Mouse (Mus musculus) urinary bladder, postnatal 25 days (tissue): Measurements from ENCODE around the gene Lyrm1.

ENCODE experiments used
- DNase-seq: peaks from one replicate; pipeline ENCODE4 v3.0.0; 2022; ENCODE audit warnings: low spot score

The Lyrm1 gene

DNA sequence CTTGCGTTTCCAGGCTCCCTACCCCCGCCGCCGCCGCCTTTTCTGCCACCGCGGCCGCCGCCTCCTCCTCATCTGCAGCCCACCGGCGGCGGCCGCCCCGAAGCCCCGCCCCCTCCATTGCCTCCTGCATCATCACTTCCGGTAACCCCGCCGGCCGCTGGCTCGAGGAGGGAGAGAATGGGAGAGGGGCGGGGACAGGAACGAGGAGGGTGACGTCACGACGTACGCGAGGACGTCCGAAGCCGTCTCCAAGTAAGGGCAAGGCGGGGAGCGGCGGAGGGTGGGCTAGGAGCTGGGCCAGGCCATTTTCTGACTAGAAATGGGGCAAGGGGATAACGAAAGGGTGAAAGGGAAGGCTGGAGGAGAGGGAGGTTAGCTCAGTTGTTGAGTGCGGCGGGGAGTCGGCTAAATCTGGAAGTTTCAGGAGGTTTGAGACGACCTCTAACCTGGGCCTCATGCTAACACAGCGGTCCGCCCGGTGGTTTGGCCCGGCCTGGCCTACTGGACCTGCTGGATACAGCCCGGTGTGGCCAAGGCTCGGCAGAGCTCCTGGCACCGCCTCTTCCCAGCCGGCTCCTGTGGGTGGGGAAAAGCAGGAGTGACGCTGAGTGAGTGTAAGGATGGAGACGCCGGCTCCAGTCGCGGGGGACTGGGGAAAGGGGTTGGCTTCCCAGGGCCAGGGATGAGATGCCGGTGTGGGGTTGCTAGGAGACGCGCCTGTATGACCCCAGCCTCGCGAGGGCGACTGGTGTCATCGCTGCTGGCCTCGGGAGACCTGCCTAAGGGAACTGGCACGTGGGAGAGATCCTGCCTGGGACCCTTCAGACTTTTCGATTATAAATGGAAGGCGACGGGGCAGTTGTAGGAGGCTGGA is at the start of gene Lyrm1, which contains the start of gene Dcun1d3:
Lyrm1 (plus strand) TSS at position 223 of the 874 bp plus-strand sequence.
Dcun1d3 (minus strand) TSS at position 660 of the 874 bp plus-strand sequence.
- peak; percentile 95 for DNase-seq

DNA sequence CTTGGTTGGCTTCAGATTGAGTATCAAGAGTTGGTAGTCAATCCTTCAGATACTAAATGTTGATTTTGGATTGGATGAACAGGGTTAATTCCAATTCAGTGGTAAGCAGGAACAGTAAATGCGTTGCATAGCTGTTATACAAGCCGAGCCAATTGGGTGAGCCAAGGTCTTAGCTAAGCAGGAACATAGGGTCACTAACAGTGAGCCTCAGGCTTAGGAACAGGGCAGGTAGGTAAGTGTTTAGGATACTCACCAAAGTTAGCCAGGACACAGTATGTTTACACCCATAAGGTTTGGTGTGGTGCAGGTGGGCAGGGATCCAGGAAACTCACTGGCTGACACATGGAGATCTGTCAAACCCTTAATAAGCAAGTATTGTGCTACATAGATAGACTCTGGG is 48.3 kb upstream of the Lyrm1 start:
- no peak for DNase-seq

DNA sequence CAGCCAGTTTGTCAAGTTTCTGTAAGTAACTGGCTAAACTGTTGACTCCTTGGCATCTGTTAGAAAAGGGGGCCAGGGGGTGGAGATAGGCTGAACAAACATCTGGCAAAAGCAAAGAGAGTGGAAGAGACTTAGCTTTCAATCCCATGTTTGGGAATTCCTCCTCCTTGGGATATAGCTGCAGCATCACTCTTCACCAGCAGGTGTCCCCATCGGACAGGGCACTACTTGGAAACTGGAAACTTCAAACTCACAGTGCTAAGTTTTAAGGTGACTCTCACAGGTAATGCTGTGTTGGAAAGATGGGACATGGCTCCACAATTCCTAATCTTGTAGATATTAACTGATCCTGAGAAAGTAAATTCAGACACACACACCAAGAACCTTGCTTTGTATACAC is 46.6 kb upstream of the Lyrm1 start:
- DNase-seq: peak; percentile 73

DNA sequence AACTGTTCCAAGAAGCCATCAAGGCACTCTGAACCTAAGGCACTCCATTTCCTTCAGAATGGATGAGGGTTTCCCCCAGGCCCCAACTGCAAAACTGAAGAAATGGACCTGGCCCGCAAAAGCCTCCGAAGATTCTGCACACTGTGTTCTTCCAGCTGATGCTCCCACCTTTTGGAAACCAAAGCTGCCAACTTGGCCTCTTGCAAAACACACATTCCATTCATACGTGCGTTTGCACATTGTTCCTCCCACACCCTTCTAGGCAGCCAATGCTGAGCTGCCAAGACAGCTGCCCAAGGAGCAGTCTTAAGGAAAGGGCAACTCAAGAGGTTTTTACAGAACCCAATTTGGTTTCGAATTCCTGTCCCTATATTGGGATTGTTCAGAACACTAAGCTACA is 44.9 kb upstream of the Lyrm1 start:
- peak; percentile 18 for DNase-seq

DNA sequence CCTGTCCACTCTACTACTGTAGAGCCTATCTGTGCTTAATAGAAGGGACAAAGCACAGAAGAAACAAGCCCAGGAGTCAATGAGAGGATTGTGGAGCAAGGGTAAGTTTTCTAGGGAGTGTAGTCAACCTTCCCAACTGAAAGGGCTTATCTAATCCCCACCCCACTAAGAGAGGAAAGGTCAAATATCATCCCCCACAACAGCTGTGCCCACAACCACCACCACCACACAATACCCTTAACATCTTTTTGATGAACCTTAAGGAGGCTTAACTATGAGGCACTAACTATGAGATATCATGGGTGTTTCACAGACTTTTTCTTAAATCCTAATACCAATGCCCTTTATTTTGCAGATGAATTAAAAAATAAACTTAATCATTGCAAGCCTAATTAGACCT is 43.2 kb upstream of the Lyrm1 start:
- no peak for DNase-seq

DNA sequence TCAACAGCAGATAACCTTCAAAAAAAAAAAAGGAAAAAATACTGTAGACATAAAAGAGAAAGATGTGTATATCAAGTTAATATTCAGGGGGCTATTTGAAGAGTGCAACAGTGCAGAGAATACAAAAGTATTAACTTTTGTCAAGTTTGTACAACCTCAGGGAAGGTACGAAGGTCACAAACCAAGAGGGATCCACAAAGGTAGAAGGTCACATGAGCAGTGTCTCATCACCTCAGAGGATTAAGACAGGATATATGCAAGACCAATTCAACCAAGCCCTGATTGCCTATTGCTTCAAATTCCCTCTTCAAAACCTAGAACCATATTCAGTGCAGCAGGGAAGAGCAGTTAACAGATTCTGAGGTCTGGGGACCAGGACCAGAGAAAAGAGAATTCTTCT is 42.5 kb upstream of the Lyrm1 start:
- DNase-seq: no peak

DNA sequence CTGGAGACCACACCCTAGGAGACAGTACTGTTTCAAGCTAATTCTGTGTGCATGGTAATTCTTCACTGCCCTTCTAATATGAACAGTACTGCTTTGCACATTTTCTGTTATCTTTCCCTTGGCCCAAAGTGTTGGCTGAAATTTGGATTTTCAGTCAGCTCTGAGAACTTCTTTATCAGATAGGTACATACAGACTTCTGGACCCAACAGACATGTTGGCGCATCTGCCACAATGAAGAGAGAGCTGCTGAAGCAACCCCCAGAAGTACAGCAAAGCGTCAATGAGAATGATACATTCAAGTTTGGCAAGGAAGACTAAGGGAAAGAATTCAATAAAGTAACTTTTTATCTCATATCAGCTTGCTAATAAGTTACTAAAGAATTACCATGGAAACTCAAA is 41.3 kb upstream of the Lyrm1 start:
- DNase-seq: no peak

DNA sequence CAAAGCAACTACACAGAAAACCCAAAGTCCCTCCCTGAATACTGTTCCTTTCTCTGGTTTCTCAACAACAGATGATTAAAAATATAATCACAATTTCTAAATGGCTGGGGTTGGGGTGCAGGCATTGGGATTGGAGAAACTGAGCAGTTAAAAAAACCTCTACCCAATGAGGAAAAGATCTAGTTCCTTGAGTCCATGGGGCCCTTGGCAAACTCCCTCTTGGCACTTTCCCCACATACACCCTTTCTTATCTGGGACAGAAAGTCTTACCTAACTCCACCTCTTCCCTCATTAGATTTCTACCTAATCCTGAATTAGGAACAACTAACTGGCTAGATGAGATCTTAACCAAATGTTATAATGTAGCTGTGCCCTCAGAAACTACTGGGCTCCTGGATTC is 40.6 kb upstream of the Lyrm1 start:
- DNase-seq: no peak

DNA sequence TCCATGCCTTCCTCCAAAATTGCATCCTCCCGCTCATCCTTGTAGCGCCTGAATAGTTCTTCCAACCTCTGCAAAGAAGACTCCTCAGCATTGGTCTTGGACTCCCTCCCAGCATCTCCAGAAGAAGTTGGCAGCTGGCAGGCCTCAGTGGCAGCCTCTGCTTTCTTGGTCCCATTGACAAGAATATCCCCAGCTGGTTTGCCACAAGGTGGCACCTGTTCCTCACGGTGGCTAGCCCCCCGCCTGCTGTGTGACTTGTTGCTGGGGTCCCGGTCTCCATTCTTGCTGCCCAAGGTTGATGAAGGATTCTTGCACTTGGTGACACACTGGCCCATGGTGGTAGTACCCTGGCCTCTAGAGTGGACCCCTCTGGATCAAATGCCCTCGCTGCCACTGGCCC is 36.2 kb upstream of the Lyrm1 start:
- DNase-seq: no peak

DNA sequence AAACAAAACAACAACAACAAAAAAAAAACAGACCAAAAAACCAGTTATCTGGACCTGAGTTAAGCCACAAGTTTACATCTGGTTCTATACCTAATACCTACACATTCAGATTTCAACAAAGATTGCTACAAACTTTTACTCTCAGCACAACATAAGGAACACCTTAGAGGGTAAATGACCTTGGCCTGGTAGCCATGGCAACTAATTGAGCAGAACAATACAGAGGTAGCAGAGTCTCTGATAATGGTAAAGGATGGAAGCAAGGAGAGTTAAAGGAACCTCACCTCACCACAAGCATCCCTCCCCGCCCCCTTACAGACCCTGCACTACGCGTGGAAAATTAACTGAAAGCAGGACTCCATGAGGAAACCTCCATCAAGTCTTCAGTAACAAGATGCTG is 35.5 kb upstream of the Lyrm1 start:
- DNase-seq: no peak

DNA sequence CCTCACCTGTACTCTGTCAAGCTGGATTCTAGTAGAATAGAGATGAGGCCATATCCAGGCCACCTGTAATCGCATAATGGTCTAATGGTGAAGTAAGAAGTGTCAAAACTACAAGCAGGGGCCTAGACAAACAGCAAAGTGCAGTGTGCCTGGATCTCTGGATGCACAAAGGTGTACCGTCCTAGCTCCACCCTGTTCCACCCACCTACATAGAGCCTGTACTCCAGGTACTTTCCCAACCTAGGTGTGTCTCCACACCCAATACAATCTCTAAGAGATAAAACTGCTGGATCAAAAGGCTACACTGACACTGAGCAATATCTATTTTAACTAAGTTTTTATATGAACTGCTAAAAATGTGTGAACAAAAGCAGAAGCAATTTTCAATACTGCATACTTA is 35.1 kb upstream of the Lyrm1 start:
- no peak for DNase-seq

DNA sequence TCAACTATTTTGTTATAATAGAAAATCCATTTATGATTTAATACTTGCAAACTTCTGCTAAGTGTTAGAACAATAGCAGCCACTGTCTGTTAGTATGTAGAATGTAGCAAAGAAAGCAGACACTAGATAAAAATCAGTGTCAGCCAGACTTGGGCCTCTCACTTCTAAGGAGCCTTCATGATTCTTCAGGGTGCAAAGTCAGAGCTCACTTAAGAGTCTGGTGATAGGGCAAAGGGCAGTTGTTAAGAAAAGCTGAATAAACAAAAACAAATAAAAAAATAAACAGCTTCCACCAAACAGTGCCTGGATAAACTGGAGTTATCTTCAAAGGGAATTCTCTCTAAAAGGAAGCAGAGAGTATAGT is 34.7 kb upstream of the Lyrm1 start:
- DNase-seq: no peak

DNA sequence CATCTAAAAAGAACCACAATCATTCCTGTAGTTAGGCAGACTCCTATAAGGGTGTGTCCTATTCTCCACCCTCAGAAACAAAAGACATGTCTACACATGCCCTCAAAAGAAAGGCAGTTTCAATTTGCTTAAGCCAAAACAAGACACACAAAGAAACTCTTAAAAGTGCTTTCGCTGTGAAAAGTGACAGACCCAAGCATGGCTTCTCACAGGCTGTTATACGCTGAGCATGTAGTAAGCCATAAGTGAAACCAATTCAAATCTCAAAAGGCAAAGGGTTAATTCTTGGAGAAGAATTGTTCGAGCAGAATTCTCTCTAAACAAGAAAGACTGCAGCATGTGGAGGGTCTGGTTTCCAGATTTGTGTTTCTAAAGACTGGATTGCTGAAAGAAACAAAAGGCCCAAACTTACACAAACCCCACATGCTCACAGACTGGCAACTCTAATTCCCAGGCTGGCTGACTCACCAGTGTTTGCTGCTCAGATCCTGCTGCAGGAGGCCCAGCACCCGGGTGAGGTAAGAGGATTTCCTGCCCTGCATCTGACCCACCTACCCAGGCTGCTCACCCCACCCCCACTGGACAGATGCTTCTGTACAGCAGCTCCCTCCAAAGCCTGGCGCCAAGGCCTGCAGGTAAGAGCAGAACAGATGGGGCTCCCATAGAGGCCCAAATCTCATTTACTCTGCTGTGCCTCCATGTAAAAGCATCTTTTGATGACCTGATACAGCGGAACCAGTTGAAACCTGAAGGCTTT is 34.1 kb upstream of the Lyrm1 start:
- DNase-seq: peak; percentile 47

DNA sequence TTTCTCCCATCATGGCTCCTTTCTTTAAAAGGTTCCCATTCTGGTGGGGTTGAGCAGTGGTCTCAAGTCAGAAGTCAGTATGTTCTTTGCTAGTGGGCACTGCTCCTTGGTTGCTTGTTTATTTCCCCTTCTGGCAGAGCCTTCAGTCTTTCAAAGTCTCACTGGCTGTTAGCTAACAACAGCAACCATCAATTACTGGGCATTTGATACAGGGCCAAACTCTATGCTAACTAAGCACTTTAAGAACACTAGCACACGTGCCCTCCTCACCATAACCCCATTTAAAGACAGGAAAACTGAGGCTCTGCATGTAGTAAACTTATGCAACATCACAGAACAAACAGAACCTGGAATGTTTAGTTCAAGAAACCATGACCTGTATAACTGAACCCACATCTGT is 33.5 kb upstream of the Lyrm1 start:
- DNase-seq: no peak

DNA sequence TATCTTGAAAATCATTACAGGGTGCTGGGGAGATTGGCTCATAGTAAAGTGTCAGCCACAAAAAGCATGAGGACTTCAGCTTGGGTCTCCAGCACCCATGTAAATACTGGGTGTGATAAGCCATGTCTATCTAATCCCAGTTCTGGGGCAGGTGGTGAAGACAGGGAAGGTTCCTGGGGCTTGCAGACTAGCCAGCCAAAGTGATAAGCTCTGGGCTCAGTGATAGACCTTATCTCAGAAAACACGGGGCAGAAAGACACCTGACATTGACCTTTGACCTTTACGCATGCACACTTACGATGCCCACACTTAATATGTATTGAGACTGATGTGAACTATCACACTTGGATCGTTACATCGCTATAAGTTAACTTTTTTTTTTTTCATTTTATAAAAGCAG is 31.2 kb upstream of the Lyrm1 start:
- no peak for DNase-seq

DNA sequence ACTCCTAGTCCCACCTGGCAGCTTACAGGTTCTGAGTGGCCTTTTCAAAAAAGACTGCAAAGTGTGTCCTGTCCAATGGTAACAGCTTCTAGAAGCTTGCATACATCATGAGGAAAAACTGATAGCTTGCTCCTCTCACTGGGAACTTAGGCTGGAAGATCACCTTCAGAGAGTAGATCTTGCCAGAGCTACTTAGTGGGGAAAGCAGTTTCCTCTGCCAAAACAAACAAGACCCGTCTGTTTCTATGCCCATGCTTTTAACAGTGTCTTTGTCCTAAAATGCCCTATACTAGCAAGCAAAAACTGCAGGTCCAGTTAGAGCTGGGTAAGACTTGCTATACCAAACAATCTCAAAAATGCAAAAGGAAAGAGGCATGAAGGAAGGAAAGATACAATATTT is 29.5 kb upstream of the Lyrm1 start:
- DNase-seq: no peak

DNA sequence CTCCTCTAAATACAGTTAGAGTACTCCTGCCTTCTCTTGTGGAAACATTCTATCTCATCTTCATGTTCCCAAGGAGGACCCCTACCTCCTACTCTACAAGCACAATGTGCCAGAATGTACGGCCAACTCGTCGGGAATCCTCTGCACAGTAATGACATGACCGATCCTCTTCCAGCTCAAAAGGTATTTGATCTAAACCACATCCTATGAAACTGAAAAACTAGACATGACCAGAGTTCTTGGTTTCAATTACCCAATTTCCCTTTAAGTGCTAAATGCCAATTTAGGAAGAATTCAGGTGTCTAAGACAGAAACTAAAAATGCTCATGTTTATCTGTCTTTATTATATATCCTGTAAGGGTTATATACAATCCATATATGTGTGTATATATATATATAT is 23.5 kb upstream of the Lyrm1 start:
- no peak for DNase-seq

DNA sequence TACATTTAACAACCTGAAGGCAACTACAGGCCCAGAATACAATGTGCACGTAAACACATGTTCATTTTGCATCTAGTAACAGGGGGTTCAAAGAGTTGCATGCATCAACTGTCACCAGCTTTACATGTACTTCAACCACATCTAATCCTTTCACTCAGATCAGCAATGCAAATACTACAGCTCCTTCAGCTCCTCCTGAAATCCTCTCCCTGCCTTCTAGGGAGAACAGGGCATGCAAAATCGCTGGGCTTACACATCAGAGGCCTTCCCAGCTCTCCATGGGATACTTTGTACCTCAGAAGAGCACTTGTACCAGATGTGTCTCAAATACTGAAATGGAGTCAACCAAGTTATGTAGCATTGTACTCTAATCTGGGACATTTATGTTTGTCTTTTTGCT is 22.6 kb upstream of the Lyrm1 start:
- no peak for DNase-seq

DNA sequence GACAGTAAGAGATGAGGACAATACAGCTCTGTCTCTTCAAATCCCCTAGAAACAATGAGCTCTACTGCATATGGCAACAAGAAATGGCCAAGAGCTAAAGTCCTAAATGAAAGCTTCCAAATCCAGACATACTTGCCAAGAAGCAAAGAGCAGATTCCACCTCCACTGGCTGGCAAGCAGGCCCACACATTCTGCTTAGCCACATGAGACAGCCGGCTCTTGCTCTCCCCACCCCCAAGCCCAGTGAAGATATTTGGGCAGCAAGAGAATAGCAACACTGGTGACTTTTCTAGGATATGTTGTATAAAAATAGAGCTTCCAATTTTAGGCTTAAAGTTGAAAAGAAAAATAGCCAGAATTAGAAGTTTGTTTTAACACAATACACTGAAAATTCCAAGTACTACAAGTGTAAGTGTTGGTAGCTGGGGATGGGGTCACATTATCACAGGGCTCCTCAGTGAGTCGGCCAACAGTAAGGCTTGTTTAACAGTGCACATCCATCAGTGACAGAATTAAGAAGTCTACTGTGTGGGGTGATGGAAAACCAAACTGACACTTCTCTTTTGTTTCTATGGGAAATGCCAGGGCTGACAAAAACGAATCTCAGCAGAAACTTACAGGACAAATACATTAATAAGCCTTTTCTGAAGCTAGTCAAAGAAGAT is 19.8 kb upstream of the Lyrm1 start:
- no peak for DNase-seq

DNA sequence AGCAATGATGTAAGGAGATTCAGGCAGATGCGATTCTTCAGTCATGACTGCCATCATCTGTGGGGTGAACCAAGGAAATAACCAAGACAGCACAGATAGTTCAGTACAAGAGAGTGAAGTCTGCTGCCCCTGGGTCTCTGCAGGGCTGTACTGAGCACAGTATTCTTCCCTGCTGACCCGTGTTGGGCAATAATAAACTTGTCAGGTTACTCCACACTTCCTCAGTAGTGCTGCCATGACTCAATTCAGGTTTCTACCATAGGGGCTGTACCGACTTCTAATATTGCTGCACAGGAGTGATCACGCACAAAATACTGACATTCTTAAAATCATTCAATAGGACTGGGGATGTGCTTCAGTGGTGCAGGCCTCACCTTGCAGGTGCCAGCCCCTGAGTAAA is 16.5 kb upstream of the Lyrm1 start:
- DNase-seq: no peak

DNA sequence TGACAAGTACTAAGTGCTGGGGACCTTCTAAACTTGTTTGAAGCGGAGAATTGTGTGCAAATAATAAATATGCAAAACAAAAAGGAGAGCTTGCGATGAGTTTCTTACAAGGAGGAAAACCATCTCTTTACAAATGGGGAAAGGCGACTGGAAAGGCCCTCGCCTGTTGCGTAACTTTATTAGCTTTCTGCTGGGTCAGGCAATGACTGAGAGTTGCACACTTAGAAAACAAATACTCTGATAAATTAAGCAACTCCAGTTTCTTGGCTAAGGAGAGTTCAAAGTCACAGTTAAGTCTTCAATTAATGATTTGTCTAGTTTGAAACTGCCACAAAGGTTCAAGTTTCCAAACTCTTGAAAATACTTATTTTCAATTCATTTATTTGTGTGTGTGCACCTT is 15.3 kb upstream of the Lyrm1 start:
- DNase-seq: no peak

DNA sequence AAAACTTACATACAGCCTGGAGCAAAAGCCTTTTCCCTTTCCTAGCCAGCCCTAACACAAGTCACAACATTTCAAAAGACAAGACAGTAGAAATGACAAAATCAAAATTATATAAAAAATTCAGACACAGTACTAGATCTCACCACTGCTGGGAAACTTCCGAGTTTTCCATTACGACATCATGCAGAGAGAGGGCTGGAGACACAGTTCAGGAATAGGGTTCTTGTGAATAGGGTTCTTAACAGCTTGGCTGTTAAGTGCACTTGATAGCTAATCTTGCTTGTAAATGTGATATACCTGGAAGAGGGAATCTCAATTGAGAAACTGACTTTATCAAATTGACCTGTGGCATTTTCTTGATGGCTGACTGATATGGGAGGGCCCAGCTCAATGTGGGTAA is 14.4 kb upstream of the Lyrm1 start:
- DNase-seq: no peak

DNA sequence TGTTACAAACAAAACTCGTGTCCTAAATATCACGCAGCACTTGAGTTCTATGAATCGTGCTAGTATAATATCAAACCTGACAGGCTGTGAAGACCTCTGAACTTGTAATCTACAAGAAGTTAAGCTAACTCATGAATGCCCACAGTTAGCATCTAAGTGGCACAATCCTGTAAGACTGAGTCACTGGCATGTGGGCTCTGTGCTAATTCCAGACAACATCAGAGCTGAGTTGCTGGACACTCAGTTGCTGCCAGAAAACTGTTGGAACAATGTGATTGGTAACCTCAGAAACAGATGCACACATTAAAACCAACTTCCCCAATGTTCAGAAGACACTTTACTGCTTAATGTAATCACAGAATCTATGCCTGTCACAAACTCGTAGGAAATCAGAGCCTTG is 7.8 kb upstream of the Lyrm1 start:
- DNase-seq: no peak
